Mouse (Mus musculus): Measurements from ENCODE around the gene Celf5.
A peak's percentile ranks its signal among the peaks of the same experiment; 100 is the strongest.
"Not testable (repeated sequence)": the region's sequence is repeated elsewhere in the genome, so short reads cannot be mapped to it uniquely, and the experiment has no call there.

Celf5 gene

DNA sequence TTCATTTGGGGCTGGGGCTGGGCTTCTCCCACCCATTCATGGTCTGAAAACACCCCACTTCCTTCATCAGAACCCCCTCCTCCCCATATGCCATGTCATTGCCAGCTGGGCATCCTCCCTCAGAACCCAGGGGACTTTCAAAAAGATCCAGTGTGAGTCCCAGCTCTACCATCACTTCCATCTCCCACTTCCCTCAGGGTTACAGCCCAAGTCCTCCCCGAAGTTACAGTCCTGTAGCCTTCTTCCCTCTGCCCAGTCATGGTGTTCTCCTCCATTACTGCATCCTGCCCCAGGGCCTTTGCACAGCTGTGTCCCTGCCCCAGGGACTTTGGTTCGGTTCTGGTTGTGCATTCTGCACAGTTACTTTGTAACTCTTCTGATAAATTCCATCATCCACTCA is 28.4 kb downstream of the Celf5 start:
- DNase-seq (ENCODE audit: low read depth, low spot score): no peak

DNA sequence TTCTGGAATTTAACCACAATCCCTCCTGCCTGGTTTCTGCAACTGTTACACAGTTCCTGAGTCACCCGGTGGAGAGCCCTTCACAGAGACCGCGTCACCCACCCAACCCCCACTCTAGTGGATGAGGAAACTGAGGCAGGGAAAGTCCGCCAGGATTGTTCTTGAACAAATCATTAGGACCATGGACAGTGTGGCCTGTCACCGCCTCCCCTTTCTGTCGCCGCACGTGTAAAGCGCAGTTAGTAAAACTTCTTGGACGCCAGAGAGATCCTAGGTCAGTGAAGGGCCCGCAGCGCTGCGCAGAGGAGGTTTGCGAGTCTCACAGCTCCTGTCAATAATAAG is 29.6 kb downstream of the Celf5 start:
- no peak for DNase-seq (ENCODE audit: low read depth, low spot score)

DNA sequence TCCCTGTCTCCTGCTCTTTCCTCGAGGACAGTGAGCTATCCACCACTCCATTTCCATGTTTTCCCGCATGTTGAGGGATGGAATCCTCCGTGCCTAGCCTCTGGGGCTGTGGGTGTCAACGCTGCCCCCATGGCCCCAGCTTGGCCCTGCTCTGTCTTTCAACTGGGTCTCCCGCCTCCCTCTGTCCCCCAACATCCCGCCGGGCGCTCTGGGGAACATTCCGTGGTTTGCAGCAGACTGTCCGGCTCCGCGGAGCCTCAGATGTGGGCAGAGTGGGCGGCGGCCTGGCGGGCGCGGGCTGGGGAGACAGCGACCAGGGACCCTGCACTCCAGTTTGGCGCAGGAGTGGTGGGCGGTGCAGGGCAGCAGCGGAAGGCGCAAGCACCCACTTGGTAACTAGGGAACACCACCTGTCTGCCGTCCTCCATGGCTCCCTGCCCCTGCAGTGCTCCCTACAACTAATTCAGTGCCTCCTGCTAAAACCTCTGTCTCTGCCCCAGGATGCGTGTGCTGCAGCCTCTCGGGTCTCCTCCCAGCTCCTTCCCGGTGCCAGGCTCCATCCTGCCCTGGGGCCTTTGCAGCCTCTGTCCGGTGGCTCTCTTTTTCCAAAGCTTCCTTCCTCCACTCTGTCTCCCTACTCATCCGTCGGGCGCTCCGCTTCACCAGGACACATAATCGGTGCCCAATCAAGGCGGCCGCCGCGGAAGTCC is 30.1 kb downstream of the Celf5 start:
- DNase-seq (ENCODE audit: low read depth, low spot score): no peak

DNA sequence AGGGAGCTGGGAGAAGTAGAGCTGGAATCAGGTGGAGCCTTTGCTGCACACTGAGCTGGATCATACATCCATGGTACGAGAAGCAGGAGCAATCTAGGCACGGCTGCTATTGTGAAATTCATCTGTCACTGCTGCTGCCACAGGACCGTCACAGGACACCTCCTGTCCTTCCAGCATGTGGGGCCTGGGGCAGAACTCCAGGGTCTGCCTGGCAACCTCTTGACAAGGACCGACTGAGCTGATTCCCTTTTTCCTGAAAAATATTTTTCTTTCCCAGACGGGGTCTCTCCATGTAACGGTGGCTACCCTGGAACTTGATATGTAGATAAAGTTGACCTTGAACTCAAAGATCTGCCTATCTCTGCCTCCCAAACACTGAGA is 31.2 kb downstream of the Celf5 start:
- DNase-seq (ENCODE audit: low read depth, low spot score): no peak

DNA sequence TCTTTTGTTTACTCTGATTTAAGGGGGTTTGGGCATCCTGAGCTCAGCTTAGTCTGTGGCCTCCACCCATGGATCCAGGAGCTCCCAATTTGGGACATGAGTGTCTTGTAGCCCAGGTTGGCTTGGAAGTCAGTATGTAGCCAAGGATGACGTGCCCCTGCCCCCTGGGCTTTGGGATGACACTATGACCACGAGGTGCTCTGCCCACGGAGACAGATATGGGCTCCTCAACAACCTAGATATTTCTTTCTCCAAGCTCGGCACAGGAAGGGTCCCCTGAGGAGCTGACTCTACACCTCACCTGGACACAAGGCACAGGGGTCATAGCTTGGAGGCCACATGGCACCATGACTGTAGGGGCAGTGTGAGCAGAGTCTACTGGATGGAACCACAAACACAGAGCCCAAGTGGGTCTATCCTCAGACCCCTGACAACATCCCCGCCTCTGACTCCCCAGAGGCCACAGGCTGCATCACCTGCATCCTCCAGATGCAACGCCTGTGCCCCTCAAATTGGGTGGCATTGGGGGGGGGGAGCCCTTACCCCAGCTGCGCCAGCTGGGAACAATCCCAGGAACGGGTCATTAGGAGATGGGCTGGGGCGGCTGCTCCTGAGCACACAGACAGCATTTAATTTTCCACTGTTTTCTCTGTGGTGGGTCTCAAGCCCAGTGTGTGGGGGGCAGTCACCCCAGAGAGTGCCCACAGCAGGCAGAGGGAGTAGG is 31.7 kb downstream of the Celf5 start:
- DNase-seq (ENCODE audit: low read depth, low spot score): no peak

DNA sequence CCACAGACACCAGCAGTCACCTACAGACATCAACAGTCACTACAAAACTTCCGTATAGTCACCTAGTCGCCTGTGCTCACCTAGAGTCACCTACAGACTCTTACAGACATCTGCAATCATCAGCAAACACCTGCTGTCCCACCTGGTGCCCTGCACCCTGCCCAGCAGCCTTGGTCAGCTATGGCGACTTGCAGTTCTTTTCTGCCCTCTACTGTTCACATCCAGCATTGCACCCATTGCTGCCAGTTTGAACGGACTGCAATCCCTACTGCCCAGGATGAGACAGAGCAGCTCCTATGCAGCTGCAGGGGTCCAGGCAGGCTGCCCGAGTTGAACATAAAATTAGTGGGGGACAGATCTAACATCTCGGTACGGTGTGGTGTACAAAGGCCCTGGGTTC is 32.4 kb downstream of the Celf5 start:
- peak; percentile 88 for DNase-seq (ENCODE audit: low read depth, low spot score)

DNA sequence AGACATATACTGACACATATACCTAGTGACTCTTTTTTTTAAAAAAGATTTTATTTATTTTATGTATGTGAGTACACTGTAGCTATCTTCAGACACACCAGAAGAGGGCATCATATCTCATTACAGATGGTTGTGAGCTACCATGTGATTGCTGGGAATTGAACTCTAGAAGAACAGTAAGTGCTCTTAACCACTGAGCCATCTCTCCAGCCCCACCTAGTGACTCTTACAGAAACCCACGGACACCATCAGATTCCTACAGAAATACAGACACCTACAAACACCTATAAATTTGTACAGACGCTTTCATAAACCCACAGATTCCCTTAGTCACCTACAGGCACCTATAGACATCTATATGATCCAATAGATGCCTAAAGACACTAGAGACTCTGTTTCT is 37.0 kb downstream of the Celf5 start:
- not testable (repeated sequence) for DNase-seq (ENCODE audit: low read depth, low spot score)

DNA sequence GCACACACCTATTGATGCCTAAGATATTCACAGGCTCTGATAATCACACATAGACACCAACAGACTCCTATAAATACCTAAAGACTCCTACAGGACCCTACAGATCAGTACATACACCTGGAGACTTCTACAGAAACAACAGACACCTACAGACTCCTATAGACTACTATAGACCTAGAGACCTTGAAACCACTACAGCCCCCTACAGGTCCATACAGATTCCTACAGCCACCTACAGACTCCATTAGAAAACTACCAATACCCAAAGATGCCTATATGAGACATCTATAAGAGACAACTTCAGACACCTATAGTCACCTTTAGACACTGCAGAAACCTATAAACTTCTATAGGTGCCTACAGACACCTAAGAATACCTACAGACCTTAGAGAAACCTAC is 41.5 kb downstream of the Celf5 start:
- no peak for DNase-seq (ENCODE audit: low read depth, low spot score)

DNA sequence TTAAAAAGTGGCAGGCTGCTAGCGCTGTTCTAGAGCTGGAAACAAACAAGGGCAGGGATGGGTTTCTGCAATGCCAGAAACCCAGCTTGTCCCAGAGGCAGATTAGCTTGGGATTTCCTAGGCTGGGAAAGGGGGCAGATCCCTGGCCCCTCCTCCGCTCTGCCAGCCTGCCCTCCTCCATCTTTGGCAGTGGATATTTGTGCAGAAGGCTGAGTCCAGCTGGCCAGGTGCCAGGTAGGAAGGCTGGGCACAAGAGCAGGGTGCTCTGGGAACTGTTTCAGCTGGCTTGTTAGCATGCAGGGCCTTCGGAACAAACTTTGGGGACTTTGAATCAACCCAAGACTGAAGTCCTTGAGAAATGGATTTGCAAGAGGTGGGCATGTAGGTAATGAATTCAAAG is 47.1 kb downstream of the Celf5 start:
- DNase-seq (ENCODE audit: low read depth, low spot score): peak; percentile 74

DNA sequence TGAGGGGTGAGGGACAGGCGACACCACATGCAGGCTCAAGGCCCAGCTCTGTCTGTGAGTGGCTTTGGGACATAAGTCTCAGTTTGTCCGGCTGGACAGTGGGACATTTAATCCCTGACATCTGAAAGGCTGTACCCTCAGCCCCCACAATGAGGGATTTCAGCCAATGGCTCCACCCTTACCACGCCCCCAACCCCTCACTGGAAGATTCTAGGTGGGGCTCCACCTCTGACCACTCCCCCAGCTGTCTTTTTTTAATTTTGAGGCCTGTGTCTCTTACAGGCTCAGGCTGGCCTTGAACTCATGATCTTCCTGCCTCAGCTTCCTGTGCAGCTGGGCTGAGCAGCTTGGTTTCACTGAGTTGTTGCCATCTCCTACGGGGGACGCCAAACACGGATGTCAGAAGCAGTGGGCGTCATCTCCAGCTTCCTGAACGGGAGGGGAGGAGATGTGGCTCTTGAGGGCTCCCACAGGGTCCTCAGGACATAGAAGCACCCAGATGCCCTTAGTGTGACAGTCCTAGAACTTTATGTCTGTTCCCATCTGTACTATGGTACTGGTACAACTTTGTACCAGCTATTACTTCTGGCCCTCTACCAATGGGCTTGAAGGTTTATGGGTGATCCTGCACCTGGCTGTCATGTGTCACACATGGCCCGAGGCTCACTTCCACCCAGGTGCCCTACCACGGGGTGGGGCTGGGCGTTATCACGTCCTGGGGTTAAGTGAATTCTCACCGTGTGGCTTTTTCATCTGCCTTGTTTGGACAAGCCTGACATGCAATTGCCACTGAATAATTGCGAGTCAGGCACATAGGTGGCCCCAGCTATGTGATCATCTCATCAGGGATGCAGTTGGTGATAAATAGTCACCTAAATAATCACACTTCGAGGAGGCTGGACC is 47.9 kb downstream of the Celf5 start:
- no peak for DNase-seq (ENCODE audit: low read depth, low spot score)

DNA sequence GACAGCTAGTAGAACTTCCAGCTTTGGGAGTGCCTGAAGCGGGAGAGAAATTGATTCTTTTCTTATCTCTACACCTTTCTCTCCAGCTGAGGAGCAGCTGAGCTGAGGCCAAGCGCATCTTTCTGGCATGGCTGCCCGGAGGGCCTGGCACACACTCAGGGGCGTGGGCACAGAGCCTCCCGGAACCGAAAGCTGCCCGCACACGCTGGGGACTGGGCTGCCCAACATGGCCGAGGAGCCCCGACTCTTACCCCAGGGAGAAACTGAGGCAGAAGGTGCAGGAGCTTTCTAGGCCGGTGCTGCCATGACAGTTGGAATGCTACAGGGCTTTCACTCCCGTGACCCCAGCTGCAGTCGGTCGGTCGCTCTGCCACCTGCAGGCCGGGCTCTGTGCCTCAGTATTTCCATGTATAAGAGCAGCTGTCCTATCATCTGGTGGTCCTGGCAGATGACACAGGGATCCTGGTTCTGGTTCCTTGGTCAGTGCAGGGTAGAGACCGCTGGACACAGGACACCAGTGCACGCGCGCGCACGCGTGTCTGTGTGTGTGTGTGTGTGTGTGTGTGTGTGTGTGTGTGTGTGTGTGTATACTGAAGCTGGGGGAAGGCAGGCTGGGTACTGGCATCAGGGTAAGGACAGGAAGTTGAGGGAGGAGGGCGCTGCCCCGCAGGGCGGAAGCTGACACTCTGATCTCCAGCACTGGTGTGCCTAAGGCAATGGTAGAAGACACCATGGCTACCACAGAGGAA is 48.8 kb downstream of the Celf5 start:
- DNase-seq (ENCODE audit: low read depth, low spot score): no peak

DNA sequence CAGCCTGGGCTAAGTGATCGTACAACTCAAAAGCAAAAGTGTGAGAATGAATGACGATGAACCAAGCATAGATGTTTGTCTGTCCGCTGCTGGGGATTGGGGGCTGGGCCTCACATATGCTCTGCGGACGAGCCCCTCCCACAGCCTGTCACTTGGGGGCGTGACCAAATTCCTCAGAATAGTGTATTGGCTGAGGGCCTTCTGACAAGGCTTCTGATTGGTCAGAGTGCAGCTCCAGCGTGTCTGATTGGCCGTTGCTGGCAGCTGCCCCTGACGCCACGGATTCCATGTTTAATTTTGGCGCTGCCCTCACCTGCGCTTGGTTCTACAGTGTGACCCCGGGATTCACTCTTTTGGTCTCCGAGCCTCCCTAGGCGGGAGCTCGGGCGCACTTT is 49.6 kb downstream of the Celf5 start:
- peak; percentile 94 for DNase-seq (ENCODE audit: low read depth, low spot score)

DNA sequence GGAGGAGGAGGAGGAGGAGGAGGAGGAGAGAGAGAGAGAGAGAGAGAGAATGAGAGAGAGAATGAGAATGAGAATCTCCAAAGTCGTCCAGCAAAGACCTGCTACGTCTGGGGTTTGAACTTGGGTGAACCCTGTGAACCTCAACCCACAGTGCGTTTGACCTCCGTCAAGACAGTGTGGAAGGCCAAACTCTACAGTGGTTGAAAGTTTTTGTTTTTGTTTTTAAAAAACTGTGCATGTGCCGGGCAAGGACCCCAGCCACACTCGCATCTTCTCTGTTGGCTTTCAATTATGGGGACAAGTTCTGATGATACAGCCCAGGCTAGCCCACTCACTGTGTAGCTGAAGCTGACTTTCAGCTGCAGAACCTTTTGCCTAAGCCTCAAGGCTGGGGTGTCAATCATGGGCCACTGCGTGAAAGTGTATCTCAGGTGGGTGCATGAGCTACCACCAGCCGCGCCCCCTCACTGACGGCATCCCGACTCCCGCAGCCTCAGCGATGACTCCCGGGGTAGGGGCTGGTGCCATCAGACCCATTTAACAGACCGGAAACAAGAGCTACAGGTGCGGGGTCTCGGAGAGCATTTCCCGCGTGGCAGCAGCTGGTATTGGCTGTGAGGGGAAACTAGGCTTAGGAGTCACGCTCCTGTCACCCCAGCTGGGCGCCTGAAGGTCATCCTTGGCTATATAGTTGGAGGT is 50.2 kb downstream of the Celf5 start:
- DNase-seq (ENCODE audit: low read depth, low spot score): no peak

DNA sequence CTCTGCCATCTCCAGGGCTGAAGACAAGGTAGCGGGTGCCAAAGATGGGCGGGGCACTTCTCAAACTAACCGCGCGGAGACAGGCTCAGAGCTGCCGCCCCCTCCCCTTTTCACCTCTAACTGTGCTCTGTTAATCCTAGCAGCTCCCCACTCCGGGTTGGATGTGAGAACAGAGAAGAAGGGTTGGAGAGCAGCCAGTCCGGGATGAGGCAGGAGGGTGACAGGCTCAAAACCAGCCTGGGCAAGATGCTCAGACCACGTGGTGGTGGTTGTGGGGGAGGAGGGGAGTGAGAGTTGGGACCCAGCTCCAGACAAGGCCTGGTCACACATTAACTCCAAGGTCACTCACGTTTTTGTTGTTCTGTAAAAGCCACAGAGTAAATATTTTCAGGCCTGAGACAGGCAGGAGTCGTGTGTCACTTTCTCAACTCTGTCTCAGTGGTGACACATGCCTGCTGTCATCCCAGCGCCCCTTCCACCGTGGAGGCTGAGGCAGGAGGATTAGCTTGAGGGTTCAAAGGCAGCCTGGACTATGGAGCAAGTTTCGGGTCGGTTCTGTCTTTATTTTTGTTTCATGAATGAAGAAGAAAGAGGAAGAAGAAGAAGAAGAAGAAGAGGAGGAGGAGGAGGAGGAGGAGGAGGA is 50.9 kb downstream of the Celf5 start:
- no peak for DNase-seq (ENCODE audit: low read depth, low spot score)

DNA sequence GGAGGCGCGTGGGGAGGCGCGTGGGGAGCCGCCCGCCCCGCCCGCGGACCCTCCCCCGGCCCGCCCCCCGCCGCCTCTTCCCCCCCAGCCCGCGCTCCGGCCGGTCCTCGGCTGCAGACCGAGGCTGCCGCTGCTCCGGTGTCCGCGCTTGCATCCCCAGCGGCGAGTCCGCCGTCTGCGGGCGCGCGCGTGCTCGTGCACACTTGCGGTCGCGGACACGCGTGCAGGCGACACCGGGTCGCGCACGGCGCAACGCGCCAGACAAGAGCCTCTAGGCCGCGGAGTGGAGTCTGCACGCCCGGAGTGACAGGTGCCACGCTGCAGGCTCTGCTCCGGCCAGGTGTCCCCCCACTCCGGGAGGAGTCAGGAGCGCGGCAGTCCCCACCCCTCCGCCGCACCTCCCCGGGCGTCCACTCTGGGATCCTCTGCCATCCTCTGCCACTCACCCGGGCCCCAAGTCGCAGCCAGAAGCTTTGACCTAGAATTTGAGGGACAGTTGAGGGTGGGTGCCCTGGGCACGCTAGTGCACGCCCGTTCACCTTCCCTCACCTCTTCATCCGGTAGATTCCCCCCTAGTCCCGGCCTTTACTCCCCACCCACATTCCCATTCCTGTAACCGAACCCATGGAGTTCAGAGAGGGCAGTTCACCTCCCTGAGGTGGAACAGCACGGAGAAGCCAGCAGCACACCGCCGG is 51.5 kb downstream of the Celf5 start:
- DNase-seq (ENCODE audit: low read depth, low spot score): no peak

DNA sequence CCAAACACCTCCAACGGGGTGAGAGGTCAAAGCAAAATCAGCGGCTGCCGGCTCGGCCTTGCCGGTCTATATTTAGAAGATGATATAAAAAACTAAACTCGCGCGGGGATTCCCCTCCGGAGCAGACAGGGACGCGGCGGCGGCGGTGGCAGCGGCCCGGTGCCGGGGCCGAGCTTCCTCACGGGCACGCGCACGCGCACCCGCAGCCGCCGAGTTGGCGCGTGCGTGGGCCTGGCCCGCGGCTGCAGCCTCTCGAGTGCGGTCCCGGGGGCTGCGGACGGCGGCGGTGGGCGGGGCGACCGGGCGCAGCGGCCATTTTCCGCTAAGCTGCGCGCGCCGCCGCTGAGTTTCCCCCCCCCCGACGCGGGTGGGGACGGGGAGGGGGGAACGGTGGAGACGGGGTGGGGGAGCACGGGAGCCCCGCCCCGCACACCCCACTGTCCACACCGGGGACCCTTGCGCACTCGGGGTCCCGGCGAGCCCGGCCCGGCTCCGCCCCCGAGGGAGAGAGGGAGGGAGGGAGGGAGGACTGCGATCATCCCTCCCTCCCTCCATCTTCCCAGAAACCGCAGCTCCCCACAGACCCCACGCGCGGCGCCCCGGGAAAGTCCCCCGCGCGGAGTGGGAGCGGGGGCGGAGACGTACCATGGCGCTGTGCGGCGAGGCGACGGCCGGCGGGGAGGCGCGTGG is 52.2 kb downstream of the Celf5 start:
- peak; percentile 77 for DNase-seq (ENCODE audit: low read depth, low spot score)

DNA sequence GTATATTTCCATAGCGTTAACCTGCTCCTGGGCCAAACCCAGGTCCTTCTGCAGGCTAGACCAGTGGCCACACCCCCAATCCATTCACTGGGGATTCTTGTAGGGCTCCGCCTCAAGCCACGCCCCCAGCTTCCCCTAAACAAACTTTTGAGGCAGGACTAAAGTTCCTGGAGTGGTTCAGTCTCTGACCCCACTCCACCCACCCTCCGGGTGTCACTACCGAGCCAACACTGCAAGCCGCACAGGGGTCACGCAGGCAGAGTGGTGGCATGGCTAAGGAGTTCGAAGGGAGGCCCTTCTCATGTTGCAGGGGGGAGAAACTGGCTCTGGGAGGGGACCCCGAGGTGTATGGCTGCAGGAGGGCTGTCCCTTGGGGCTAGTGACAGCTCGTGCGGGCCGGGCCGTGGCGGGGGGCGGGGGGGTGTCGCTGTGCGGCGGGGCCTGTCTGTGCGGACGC is 52.9 kb downstream of the Celf5 start:
- DNase-seq (ENCODE audit: low read depth, low spot score): no peak

DNA sequence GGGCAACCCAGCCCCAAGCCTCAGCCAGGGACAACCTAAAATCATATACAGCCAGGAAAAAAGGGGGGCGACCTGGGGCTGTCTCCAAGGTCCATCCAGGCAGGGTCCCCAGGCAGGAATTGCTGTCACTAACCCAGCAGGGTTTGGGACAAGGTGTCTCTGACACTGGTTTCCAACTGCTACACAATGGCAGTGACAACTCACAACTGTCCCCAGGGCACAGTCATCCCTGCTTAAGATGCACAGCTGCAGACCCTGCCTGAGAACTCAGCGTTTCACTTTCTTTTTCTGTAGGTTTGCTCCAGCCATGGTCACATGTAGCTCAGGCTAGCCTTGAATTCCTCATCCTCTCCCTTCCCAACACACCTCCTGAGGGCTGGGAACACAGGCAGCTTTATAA is 53.4 kb downstream of the Celf5 start:
- DNase-seq (ENCODE audit: low read depth, low spot score): no peak

DNA sequence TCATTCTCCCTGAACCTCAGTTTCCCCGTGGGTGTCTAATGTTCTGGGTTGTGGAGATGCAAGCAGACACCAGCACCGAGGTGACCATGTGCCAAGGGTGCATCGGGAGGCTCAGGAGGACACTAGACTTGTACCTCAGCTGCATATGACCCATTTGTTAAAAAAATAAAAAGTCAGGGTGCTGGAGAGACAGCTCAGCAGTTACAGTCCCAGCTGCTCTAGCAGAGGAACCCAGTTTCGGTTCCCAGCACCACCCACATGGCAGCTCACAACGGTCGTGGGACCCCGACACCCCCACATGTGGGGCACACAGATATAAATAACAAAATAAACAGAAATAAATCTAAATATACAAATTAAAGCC is 54.0 kb downstream of the Celf5 start:
- DNase-seq (ENCODE audit: low read depth, low spot score): no peak
